Mouse (Mus musculus): ENCODE measurements around the gene Gm10220. TPM values are rescaled to one million over a fixed set of nuclear protein-coding genes. Genes with fewer than 3 reads are reported as not detected.
"Not testable (repeated sequence)": the region's sequence is repeated elsewhere in the genome, so short reads cannot be mapped to it uniquely, and the experiment has no call there.

The Gm10220 gene
- not detected in 2 replicates for polyA plus RNA-seq (2015; fragmentation: Nextera tagmentation; extraction: Ambion mirVana)

DNA sequence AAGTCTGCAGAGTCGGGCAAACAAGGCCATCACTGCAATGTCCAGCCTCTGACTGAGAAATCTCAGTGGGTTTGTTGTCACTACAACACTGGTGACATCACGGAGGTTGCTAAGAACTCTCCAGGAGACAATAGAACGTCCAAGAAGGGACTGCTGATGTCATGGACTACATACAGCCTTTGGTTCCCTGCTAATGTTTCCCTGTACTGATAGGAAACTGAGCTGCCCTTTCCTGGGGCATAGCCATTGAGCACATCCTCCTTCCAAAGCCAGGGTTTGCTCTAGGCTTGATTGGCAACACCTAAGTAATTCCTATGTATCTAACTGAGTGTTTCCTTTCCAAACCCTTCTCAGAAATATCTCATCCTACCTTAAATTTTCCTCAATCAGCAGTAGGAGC, at the start of gene Gm10220:
Gm10220 (minus strand) TSS at position 101 of the 400 bp plus-strand sequence.
- not testable (repeated sequence) for ATAC-seq (ENCODE audit: low read depth); H3K4me2 ChIP-seq (ENCODE audit: low read depth, low read length)
- no CpG with 5 or more reads among the region's 3 CpGs for WGBS (ENCODE audit: insufficient replicate concordance)

GRCm38 (mm10) chr5:26169855-26170254, 48.6 kb upstream of the Gm10220 start:
- Histone ChIP-seq H3K4me1 (ENCODE audit: control insufficient read depth, low read depth, low read length) (no peaks in the 10 kb centered on the region), H3K9ac (ENCODE audit: low read depth, low read length) (no peak overlapping the region), H3K36me3 (ENCODE audit: control insufficient read depth, insufficient read depth) (no peaks in the 10 kb centered on the region), H3K27ac (ENCODE audit: low read length) (no peak overlapping the region), H3K4me3 (ENCODE audit: low read depth, low read length) (no peak overlapping the region), H3K4me2 (ENCODE audit: low read depth, low read length) (no peak overlapping the region), H3K27me3 (ENCODE audit: control insufficient read depth, insufficient read depth, low read depth, low read length) (no peaks in the 10 kb centered on the region), H3K9me3 (replicated peaks; ENCODE audit: control insufficient read depth, low read length) (no peaks in the 10 kb centered on the region; the same call in 1 of the 2 replicates)
- ATAC-seq (ENCODE audit: low read depth): no peak
- 33% methylated on average over 1 of the region's 1 CpGs for WGBS (ENCODE audit: insufficient replicate concordance)

More for the DNA sequence above, at the start of gene Gm10220:
- not testable (repeated sequence) for H3K4me3 ChIP-seq (ENCODE audit: low read depth, low read length); H3K9me3 ChIP-seq (replicated peaks; ENCODE audit: control insufficient read depth, low read length); H3K36me3 ChIP-seq (ENCODE audit: control insufficient read depth, insufficient read depth); H3K9ac ChIP-seq (ENCODE audit: low read depth, low read length); H3K4me1 ChIP-seq (ENCODE audit: control insufficient read depth, low read depth, low read length); H3K27ac ChIP-seq (ENCODE audit: low read length); H3K27me3 ChIP-seq (ENCODE audit: control insufficient read depth, insufficient read depth, low read depth, low read length)

DNA sequence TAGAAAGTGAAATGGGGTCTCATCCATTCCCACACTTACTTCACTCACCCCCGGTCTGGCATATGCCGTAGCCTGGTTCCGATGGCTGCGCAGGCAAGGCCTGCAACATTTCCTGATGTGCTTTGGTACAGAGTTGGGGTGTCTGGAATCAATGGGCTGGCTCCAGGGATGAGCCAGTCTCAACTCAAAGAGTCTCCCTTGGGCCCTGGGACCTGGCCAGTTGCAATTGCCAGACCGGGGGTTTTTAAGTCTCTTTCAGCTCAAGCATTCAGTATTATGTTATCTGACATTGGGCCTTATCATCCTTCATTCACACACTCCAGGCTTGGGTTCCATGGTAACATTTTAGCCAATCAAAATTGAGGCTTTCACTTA, 44.6 kb upstream of the Gm10220 start:
- Histone ChIP-seq H3K27ac (ENCODE audit: low read length) (no peak overlapping the region), H3K4me1 (ENCODE audit: control insufficient read depth, low read depth, low read length) (no peaks in the 10 kb centered on the region), H3K9me3 (replicated peaks; ENCODE audit: control insufficient read depth, low read length) (no peaks in the 10 kb centered on the region; the same call in 1 of the 2 replicates), H3K27me3 (ENCODE audit: control insufficient read depth, insufficient read depth, low read depth, low read length) (no peaks in the 10 kb centered on the region), H3K4me3 (ENCODE audit: low read depth, low read length) (no peak overlapping the region), H3K4me2 (ENCODE audit: low read depth, low read length) (no peak overlapping the region), H3K36me3 (ENCODE audit: control insufficient read depth, insufficient read depth) (no peaks in the 10 kb centered on the region), H3K9ac (ENCODE audit: low read depth, low read length) (no peak overlapping the region)
- ATAC-seq (ENCODE audit: low read depth): no peak
- WGBS (ENCODE audit: insufficient replicate concordance): 65% methylated on average over 5 of the region's 5 CpGs

DNA sequence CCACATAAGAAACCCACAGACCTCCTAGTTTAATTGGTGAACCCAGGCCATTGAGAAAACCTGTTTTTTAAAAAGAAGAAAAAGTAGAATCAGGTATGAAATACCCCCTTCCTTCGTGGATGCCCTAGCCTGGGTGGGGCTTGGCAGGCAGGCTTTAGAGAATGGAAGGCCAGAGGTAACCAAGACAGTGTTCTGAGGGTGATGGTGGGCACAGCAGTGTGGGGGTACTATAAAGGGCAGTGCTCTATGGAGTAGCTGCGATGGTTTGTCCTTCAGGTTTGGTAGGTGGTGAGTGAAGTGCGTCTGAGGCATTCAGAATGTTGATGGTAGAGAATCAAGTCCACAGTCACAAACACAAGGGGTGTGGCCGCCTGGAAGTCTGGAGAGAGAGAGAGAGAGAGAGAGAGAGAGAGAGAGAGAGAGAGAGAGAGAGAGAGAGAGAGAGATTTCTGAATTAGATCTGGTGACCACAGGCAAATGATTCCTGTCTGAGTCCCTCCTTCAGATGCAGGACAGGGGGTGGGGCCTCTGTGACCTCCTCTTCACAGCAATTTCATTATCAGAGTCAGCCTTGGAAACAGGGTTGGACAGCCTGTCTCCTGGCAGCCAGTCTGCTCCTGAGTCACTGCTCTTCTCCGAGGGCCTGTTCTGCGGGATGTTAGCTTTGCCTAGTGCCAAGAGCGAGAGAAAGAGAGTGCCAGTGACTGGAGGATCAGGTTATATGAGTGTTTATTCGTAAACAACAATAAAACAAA, 44.0 kb upstream of the Gm10220 start:
- Histone ChIP-seq H3K27me3 (ENCODE audit: control insufficient read depth, insufficient read depth, low read depth, low read length) (no peaks in the 10 kb centered on the region), H3K4me3 (ENCODE audit: low read depth, low read length) (no peak overlapping the region), H3K36me3 (ENCODE audit: control insufficient read depth, insufficient read depth) (no peaks in the 10 kb centered on the region), H3K27ac (ENCODE audit: low read length) (no peak overlapping the region), H3K4me1 (ENCODE audit: control insufficient read depth, low read depth, low read length) (no peaks in the 10 kb centered on the region), H3K4me2 (ENCODE audit: low read depth, low read length) (no peak overlapping the region), H3K9me3 (replicated peaks; ENCODE audit: control insufficient read depth, low read length) (no peaks in the 10 kb centered on the region; the same call in 1 of the 2 replicates), H3K9ac (ENCODE audit: low read depth, low read length) (no peak overlapping the region)
- 50% methylated on average over 8 of the region's 8 CpGs for WGBS (ENCODE audit: insufficient replicate concordance)
- no peak for ATAC-seq (ENCODE audit: low read depth)

DNA sequence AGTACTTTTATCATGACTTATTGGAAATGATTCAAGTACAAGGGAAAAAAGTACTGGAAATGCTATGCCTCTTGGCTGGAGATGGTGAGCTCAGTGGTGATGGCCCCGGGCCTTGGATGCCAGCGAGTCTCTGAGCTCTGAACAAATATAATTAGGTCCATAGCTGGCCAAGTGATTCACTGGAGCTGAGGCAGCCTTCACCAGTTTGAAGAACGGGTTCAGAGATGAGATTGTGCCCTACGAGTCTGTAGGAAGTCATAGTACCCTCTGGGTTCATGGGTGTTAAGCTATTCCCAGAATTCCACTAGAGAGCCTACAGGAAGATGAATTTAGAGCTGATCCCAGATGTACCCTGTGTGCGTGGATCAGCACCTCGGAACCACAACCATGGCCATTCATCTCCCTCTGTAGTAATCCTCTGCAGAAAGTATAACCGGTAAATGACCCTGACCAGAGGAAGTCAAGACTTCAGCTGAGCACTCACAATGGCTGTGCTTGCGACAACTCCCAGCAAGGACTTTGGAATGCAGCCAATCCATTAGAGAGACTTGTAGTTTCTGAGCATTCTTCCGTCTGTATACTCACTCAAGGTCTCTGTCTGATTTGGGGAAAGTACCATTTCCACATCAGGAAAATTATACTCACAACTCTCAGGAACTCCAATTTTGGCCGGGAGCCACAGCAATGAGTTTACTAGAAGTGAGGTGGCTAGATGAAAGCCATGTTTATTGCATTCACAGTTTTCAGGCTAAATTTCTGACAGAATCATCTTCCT, 36.4 kb upstream of the Gm10220 start:
- Histone ChIP-seq H3K4me1 (ENCODE audit: control insufficient read depth, low read depth, low read length) (no peaks in the 10 kb centered on the region), H3K9ac (ENCODE audit: low read depth, low read length) (no peak overlapping the region), H3K9me3 (replicated peaks; ENCODE audit: control insufficient read depth, low read length) (no peaks in the 10 kb centered on the region), H3K36me3 (ENCODE audit: control insufficient read depth, insufficient read depth) (no peaks in the 10 kb centered on the region), H3K4me2 (ENCODE audit: low read depth, low read length) (no peak overlapping the region), H3K27me3 (ENCODE audit: control insufficient read depth, insufficient read depth, low read depth, low read length) (no peaks in the 10 kb centered on the region), H3K4me3 (ENCODE audit: low read depth, low read length) (no peak overlapping the region), H3K27ac (ENCODE audit: low read length) (no peak overlapping the region)
- no peak for ATAC-seq (ENCODE audit: low read depth)
- WGBS (ENCODE audit: insufficient replicate concordance): 56% methylated on average over 10 of the region's 10 CpGs

DNA sequence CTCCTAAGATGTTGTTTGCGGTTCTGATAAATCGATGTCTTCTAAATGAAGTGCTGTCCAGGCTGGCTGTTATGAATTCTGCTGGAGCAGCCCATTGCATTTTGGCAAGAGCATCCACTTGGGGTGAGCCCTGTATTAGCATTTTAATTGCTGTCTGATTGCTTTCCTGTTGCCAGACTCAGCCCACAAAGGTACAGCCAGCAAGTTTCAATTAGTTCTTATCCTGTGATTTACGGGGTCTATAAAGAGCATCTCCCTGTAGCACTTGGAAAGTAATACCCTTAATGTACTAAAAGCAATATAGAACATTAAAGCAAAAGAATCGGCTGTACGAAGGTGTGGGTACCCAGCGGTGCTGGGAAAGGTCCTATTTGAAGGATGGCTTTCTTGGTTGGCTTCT, 21.7 kb upstream of the Gm10220 start:
- Histone ChIP-seq H3K36me3 (ENCODE audit: control insufficient read depth, insufficient read depth) (no peaks in the 10 kb centered on the region), H3K9ac (ENCODE audit: low read depth, low read length) (no peak overlapping the region), H3K27me3 (ENCODE audit: control insufficient read depth, insufficient read depth, low read depth, low read length) (no peaks in the 10 kb centered on the region), H3K9me3 (replicated peaks; ENCODE audit: control insufficient read depth, low read length) (no peaks in the 10 kb centered on the region), H3K4me1 (ENCODE audit: control insufficient read depth, low read depth, low read length) (no peaks in the 10 kb centered on the region), H3K4me2 (ENCODE audit: low read depth, low read length) (no peak overlapping the region), H3K4me3 (ENCODE audit: low read depth, low read length) (no peak overlapping the region), H3K27ac (ENCODE audit: low read length) (no peak overlapping the region)
- WGBS (ENCODE audit: insufficient replicate concordance): 63% methylated on average over 6 of the region's 6 CpGs
- no peak for ATAC-seq (ENCODE audit: low read depth)

DNA sequence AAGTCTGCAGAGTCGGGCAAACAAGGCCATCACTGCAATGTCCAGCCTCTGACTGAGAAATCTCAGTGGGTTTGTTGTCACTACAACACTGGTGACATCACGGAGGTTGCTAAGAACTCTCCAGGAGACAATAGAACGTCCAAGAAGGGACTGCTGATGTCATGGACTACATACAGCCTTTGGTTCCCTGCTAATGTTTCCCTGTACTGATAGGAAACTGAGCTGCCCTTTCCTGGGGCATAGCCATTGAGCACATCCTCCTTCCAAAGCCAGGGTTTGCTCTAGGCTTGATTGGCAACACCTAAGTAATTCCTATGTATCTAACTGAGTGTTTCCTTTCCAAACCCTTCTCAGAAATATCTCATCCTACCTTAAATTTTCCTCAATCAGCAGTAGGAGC, 16.0 kb downstream of the Gm10220 start, which contains the start of gene 5031410I06Rik:
5031410I06Rik (minus strand) TSS at position 101 of the 400 bp plus-strand sequence.
- not testable (repeated sequence) for H3K4me1 ChIP-seq (ENCODE audit: control insufficient read depth, low read depth, low read length); ATAC-seq (ENCODE audit: low read depth)

DNA sequence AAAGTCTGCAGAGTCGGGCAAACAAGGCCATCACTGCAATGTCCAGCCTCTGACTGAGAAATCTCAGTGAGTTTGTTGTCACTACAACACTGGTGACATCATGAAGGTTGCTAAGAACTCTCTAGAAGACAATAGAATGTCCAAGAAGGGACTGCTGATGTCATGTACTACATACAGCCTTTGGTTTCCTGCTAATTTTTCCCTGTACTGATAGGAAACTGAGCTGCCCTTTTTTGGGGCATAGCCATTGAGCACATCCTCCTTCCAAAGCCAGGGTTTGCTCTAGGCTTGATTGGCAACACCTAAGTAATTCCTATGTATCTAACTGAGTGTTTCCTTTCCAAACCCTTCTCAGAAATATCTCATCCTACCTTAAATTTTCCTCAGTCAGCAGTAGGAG, 32.0 kb downstream of the Gm10220 start, which contains the start of gene Gm10471:
Gm10471 (minus strand) TSS at position 101 of the 400 bp plus-strand sequence.
- WGBS (ENCODE audit: insufficient replicate concordance): 33% methylated on average over 1 of the region's 1 CpGs
- H3K4me2 ChIP-seq (ENCODE audit: low read depth, low read length); ATAC-seq (ENCODE audit: low read depth): not testable (repeated sequence)

More for the DNA sequence above, 16.0 kb downstream of the Gm10220 start, which contains the start of gene 5031410I06Rik:
- not testable (repeated sequence) for H3K27me3 ChIP-seq (ENCODE audit: control insufficient read depth, insufficient read depth, low read depth, low read length); H3K4me2 ChIP-seq (ENCODE audit: low read depth, low read length); H3K9me3 ChIP-seq (replicated peaks; ENCODE audit: control insufficient read depth, low read length); H3K36me3 ChIP-seq (ENCODE audit: control insufficient read depth, insufficient read depth); H3K9ac ChIP-seq (ENCODE audit: low read depth, low read length); H3K4me3 ChIP-seq (ENCODE audit: low read depth, low read length); H3K27ac ChIP-seq (ENCODE audit: low read length)
- no CpG with 5 or more reads among the region's 3 CpGs for WGBS (ENCODE audit: insufficient replicate concordance)

DNA sequence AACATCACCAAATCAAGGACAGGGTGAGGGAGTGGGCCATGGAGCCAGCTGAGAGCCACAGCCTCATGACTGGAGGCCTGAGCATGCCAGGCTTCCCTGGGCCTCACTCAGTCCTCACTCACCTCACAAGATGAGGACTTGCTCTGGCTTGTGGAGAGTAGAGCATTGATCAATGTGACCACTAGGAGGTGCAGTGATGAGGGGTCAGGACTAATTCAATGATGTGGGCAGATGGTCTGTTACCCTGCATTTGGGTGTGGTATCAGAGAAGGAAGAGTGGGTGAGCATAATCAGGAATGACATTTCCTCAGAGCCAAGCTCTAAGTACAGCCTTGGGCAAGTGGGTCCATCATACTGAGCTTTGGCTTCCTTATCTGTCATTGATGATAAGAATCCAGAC, 42.2 kb downstream of the Gm10220 start:
- H3K9ac ChIP-seq (ENCODE audit: low read depth, low read length); H3K4me3 ChIP-seq (ENCODE audit: low read depth, low read length); H3K36me3 ChIP-seq (ENCODE audit: control insufficient read depth, insufficient read depth); H3K9me3 ChIP-seq (replicated peaks; ENCODE audit: control insufficient read depth, low read length); H3K4me2 ChIP-seq (ENCODE audit: low read depth, low read length); ATAC-seq (ENCODE audit: low read depth); H3K4me1 ChIP-seq (ENCODE audit: control insufficient read depth, low read depth, low read length); H3K27me3 ChIP-seq (ENCODE audit: control insufficient read depth, insufficient read depth, low read depth, low read length); H3K27ac ChIP-seq (ENCODE audit: low read length): not testable (repeated sequence)

More for the DNA sequence above, 32.0 kb downstream of the Gm10220 start, which contains the start of gene Gm10471:
- not testable (repeated sequence) for H3K9ac ChIP-seq (ENCODE audit: low read depth, low read length); H3K4me1 ChIP-seq (ENCODE audit: control insufficient read depth, low read depth, low read length); H3K4me3 ChIP-seq (ENCODE audit: low read depth, low read length); H3K27ac ChIP-seq (ENCODE audit: low read length); H3K27me3 ChIP-seq (ENCODE audit: control insufficient read depth, insufficient read depth, low read depth, low read length); H3K36me3 ChIP-seq (ENCODE audit: control insufficient read depth, insufficient read depth); H3K9me3 ChIP-seq (replicated peaks; ENCODE audit: control insufficient read depth, low read length)
